Mouse (Mus musculus) left cerebral cortex, postnatal 25 days (tissue): ENCODE data around the gene Dimt1. TPM values are rescaled to one million over a fixed set of nuclear protein-coding genes. Genes with fewer than 3 reads are reported as not detected.
"Not testable (repeated sequence)": the region's sequence is repeated elsewhere in the genome, so short reads cannot be mapped to it uniquely, and the experiment has no call there.

ENCODE experiments used
- DNase-seq, 2 experiments: peaks; one replicate each; pipeline ENCODE4 v3.0.0; 2022; ENCODE audit warnings: low spot score in 2 of 2, mixed read lengths in 1 of 2
- intact Hi-C: fragments of 180-260 bp; cut with DNase I; formaldehyde crosslinking; loops from one replicate; pipeline ENCODE4 v1.15.1; 2025
- total RNA-seq, 2 experiments: library from RNA; stranded (reverse); gene quantifications; 2 replicates each; pipeline ENCODE4 v1.2.3; 2021

The Dimt1 gene
- total RNA-seq, 2 experiments from 2014 or later = 23.3 to 23.4 TPM

- intact Hi-C loops = no loop called here
- DNase-seq = no peak
Measured at GRCm38 (mm10) chr13:106957554-106957953, 10.6 kb downstream of the Dimt1 start.

GRCm38 (mm10) chr13:106958286-106958685 lies 11.4 kb downstream of the Dimt1 start:
- intact Hi-C loops = no loop called here
- no peak for DNase-seq

- no peak for DNase-seq
- intact Hi-C loops = no loop called here
Measured at GRCm38 (mm10) chr13:106960557-106960956, 13.6 kb downstream of the Dimt1 start.

GRCm38 (mm10) chr13:106961496-106961895 lies 14.6 kb downstream of the Dimt1 start:
- DNase-seq = no peak

GRCm38 (mm10) chr13:106996891-106997290 lies 50.0 kb downstream of the Dimt1 start:
- intact Hi-C loops = no loop called here
- no peak for DNase-seq

More at GRCm38 (mm10) chr13:106961496-106961895, 14.6 kb downstream of the Dimt1 start:
- intact Hi-C loops = no loop called here

GRCm38 (mm10) chr13:106997557-106997956 lies 50.6 kb downstream of the Dimt1 start:
- intact Hi-C loops, DNase-seq: not testable (repeated sequence)

- intact Hi-C loops = no loop called here
- DNase-seq = no peak
Measured at GRCm38 (mm10) chr13:106998026-106998425, 51.1 kb downstream of the Dimt1 start.

GRCm38 (mm10) chr13:106998671-106999070 lies 51.7 kb downstream of the Dimt1 start:
- no peak for DNase-seq
- intact Hi-C loops = no loop called here

GRCm38 (mm10) chr13:107003211-107003610 lies 56.3 kb downstream of the Dimt1 start:
- intact Hi-C loops = no loop called here

GRCm38 (mm10) chr13:107008174-107008573 lies 61.2 kb downstream of the Dimt1 start:
- no peak for DNase-seq
- intact Hi-C loops = no loop called here

More at GRCm38 (mm10) chr13:107003211-107003610, 56.3 kb downstream of the Dimt1 start:
- no peak for DNase-seq

Other genes with a start within 250 kb of the Dimt1 start
- 10 to 100 TPM; 56.9 to 58.8 TPM for gene Ipo11, start 10.2 kb upstream of the Dimt1 start, total RNA-seq
- gene Kif2a, start 75.0 kb downstream of the Dimt1 start, total RNA-seq = 100 to 1,000 TPM in 1 of 2 experiments, 10 to 100 TPM in 1; 97.7 to 111 TPM